Mouse (Mus musculus) adrenal gland, postnatal 14 days (tissue): ENCODE measurements around the gene Arhgef15. TPM values are rescaled to one million over a fixed set of nuclear protein-coding genes. Genes with fewer than 3 reads are reported as not detected.
"Not testable (repeated sequence)": the region's sequence is repeated elsewhere in the genome, so short reads cannot be mapped to it uniquely, and the experiment has no call there.

Source experiments
- DNase-seq: peaks from one replicate; pipeline ENCODE4 v3.0.0; 2021; ENCODE audit warnings: mixed read lengths
- long read RNA-seq, 2 experiments: library from polyadenylated mRNA; stranded (forward); transcript quantifications; one replicate each; pipeline ENCODE4 v2.0.0; 2021
- total RNA-seq: library from RNA; stranded (reverse); gene quantifications from 2 replicates; pipeline ENCODE4 v1.2.3, GENCODE M21; 2021

Arhgef15 gene
- 28.7 and 31.9 TPM in 2 replicates for total RNA-seq
- long read RNA-seq, experiment 1, full-length matches to known transcripts, result 5 of 19 reads
- long read RNA-seq, experiment 1, partial matches to known transcripts, result 7 of 19 reads
- long read RNA-seq, experiment 1, other reads (novel, unspliced or antisense), result 7 of 19 reads
- long read RNA-seq, experiment 2, full-length matches to known transcripts, result 14 of 34 reads
- long read RNA-seq, experiment 2, partial matches to known transcripts, result 10 of 34 reads
- long read RNA-seq, experiment 2, other reads (novel, unspliced or antisense), result 10 of 34 reads

GRCm38 (mm10) chr11:68957308-68957707, at the start of gene Arhgef15:
Gene Arhgef15, minus strand, starts transcription at chr11:68957480.
- DNase-seq, result no peak

- DNase-seq, result not testable (repeated sequence)
Observed at GRCm38 (mm10) chr11:69006575-69006974, 49.3 kb upstream of the Arhgef15 start.

GRCm38 (mm10) chr11:69005193-69005592, 47.9 kb upstream of the Arhgef15 start:
- no peak for DNase-seq

DNA sequence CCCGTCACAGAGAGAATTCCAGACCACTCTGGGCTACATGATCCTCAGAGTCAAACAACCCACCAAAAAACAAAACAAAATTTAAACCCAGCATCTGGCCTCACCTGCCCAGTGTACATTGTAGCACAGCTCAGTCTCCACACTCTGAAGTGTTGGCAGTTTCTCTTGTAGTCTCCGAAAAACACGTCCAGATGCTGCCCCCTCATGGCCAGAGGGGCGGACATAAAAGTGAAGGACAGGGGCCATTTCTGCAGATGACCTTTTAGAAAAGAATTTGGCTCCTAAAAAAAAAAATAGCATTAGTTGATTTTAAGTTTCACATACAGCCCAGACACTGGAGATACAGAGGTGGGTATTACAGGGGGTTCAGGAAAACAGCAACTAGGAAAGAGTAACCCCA, 46.3 kb upstream of the Arhgef15 start:
- DNase-seq, result peak; percentile 80

- DNase-seq, result not testable (repeated sequence)
Observed at GRCm38 (mm10) chr11:69002782-69003181, 45.5 kb upstream of the Arhgef15 start.

- no peak for DNase-seq
Observed at GRCm38 (mm10) chr11:68997080-68997479, 39.8 kb upstream of the Arhgef15 start.

GRCm38 (mm10) chr11:68994377-68994776, 37.1 kb upstream of the Arhgef15 start:
- DNase-seq, result no peak

GRCm38 (mm10) chr11:68993122-68993521, 35.8 kb upstream of the Arhgef15 start:
- peak; percentile 28 for DNase-seq

- DNase-seq, result peak; percentile 42
Observed at GRCm38 (mm10) chr11:68988341-68988740, 31.1 kb upstream of the Arhgef15 start.

- DNase-seq, result no peak
Observed at GRCm38 (mm10) chr11:68987365-68987882, 30.1 kb upstream of the Arhgef15 start.

DNA sequence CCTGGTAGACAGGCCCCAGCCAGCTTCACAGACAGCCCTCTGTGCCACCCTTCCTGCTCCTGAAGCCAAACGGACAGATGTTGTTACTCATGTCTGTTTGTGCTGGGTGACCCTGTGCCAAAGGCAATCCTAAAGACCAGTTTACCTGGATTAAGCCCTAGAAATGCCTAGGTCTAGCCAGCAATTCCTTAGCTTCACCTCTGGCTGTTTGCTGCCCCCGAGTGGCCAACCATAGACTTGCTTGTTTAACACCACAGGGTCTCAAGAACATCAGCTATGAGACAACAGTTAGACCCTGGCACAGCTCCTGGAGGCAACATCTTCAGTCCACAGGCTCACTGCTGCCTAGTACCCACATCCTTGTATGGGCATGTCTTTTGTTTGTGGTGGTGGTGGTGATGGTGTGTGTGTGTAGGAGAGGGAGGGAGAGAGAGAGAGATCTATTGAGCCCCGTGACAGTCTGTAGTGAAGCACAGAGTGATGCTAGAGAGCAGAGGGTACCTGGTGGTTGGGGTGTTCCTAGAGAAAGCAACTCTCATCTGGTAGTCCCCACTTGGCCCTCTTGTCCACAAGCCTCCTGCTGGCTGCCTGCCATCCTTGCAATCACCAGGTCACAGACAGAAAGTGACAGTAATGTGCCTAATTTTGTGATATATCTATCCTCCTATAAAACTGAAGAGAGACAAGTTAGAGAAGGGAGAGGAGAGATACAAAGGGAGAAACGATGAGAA, 25.5 kb upstream of the Arhgef15 start:
- DNase-seq, result peak; percentile 85

- no peak for DNase-seq
Observed at GRCm38 (mm10) chr11:68980919-68981318, 23.6 kb upstream of the Arhgef15 start.

DNA sequence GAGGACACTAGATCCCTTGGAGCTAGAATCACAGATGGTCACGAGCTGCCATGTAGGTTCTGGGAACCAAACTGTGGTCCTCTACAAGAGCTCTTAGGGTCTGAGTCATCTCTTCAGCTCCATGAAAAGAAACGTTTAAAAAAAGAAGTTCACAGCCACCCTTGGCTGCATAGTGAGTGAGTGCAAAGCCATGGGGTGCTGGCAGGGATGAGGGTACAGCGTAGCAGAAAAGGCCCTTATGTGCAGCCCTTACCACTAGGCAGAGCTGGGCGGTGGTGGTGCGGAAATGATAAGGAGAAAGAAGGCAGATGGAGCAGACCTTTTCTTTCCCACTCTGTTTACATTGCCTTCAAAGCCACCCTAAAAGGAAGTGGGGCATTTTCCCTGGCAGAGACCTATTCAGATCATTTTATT, 22.0 kb upstream of the Arhgef15 start:
- no peak for DNase-seq

DNA sequence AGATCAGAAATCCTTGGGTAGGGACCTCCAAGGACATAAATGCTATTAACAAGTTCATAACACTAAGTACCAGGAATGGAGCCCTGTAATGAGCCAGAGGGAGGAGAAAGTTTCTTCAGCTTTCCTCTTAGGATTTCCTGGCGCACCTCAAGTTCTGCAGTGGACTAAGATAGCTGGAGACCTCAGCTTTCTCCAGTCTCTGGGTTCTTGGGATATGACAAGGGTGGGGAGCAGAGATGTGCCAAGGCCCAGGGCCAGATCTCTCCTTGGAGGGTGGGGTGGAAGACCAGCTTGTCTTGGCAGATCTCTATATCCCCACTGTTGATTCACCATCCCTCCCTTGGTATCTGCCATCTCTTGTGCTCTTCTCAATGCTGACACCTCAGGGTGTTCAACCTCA, 18.3 kb upstream of the Arhgef15 start:
- DNase-seq, result no peak

- DNase-seq, result no peak
Observed at GRCm38 (mm10) chr11:68975085-68975484, 17.8 kb upstream of the Arhgef15 start, which contains the start of gene Rangrf. Gene Rangrf, minus strand, starts transcription at chr11:68975185.

DNA sequence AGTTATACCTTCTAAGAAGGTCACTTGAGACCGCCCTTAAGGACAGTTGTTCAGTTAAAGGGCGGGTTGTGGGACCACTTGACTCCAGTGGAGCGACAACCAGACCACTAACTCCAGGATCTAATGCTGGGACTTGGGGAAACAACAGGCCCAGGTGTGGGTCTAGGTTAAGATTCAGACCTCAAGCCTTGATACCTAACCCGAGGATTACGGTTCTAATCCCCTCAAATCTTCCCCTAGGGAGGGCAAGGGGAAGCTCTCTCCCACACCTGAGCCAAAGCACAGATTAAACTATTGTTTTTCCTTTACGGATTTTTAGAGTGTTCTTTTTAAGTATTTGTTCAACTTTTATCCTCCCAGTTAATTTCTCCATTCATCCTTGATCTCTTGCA, 16.8 kb upstream of the Arhgef15 start:
- DNase-seq, result no peak

DNA sequence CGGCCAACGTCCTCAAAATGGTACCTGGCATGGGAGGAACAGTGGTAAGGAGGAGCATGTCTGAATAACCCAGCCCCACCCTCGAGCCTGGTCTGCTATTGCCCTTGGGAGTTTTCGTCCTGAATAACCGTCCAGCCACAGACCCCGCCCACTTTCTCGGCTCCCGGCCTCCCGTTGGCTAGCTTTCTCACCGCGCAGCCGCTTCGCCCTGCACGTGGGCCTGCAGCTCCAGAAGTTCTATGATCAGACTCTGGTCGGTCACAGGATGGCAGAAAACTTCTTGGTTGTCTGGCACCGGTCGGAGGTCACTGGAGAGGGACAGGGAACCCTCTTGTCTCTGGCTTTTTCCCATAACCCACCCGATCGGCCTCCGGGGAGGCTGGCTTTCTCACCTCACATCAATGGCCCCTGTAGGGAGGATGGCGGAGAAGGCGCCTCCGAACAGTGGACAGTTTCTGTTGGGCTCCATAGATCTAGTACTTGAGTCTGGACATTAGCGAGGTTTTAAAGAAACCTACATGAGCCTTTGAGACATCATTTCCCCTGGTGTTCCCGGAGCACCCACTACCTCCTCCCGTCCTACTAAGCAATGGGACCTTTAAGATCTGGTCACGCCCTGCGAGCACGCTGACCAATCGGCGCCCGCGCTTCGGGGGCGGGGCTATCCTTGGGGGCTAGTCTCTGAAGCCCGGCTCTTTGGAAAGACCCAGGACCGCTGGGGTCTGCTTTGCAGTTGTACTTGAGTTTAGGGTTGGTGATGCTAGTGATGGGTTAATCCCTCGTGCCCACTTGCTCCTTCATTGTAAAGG, 16.2 kb upstream of the Arhgef15 start:
- peak; percentile 94 for DNase-seq

DNA sequence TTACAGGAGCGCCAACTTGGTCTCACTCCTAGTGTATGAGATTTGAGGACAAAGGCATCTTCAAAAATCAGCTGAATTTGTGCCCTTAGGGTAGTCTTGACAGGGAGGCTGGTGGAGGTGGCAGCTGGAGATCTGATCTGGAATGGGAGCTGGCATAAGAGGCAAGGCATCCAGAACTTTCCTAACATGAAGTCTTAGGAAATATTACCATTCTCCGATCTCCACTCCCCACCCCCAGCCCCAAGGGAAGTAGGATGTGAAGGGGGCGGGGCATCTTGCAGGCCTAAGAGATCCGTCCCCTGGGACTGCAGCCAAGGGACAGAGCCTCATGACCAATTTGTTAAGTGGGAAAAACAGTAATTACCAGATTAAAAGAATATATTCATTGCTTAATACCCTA, 13.0 kb upstream of the Arhgef15 start:
- peak; percentile 74 for DNase-seq

DNA sequence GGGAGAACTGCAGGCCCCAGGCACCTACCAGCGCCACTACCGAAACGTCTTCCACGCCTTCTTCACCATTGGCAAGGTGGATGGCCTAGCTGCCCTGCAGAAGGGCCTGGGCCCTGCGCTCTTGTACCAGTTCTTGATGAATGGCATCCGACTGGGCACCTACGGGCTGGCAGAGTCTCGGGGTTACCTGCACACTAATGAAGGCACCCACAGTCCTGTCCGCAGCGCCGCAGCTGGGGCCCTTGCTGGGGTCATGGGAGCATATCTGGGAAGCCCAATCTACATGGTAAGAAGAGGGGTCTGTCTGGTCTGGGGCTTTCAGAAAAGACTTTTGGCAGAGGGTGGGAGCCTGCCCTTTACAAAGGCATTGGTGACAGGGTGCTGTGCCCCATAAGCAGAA, 11.5 kb upstream of the Arhgef15 start:
- no peak for DNase-seq

GRCm38 (mm10) chr11:68967337-68968282, 10.3 kb upstream of the Arhgef15 start, which contains the start of gene Slc25a35:
Gene Slc25a35, plus strand, starts transcription at chr11:68968131.
- DNase-seq, result peak; percentile 97

GRCm38 (mm10) chr11:68966554-68966953, 9.3 kb upstream of the Arhgef15 start:
- no peak for DNase-seq
